Mouse (Mus musculus) neutrophil, adult 59 days (primary cell): Measurements from ENCODE around the gene Rtn4ip1. TPM values are rescaled to one million over a fixed set of nuclear protein-coding genes. Genes with fewer than 3 reads are reported as not detected.

ENCODE experiments used
- total RNA-seq, 2 experiments: library from RNA; stranded (reverse); gene quantifications; 1 replicate in 1 of 2; 2 replicates in 1 of 2; pipeline ENCODE4 v1.2.4; 2023

Rtn4ip1 gene
- 1 to 10 TPM; 4.8 to 5.5 TPM for total RNA-seq

DNA sequence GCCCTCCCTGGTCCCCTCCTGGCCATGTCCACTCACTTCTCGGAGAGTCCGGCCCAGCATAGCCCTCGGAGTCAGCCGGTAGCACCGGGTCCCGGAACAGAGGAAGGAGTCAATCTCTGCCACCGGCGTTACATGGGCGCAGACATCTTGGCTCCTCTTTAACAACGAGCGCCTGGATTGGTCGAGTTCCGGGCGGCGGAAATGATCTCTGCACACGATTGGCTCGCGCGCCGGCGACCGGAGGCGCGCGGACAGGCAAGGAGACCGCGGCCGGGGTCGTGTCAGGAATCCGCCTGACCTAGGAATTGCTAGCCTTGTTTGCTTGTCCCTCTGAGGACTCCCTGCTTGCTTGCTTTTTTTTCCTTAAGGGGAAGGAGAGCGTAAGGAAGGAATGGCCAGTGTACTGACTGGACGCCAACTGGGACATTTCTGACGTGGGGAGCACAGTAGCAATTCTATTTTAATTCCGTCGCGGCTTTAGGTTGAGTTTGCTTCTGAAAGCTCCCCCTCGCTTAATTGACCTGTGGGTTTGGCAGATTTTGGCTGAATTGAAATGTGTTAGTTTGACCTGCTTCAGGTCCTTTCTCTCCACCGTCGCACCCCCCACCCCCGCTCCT is at the start of gene Rtn4ip1, which contains the start of gene Qrsl1:
Gene Rtn4ip1 (plus strand): TSS at position 230 of the 617 bp plus-strand sequence.
Gene Qrsl1 (minus strand): TSS at position 168 of the 617 bp plus-strand sequence.

Other genes with a start within 250 kb of the Rtn4ip1 start
- 1 to 10 TPM; 3.5 to 5.5 TPM for gene Qrsl1, start 62 bp upstream of the Rtn4ip1 start, total RNA-seq
- gene Crybg1, start 247.0 kb downstream of the Rtn4ip1 start, total RNA-seq = 10 to 100 TPM; 27.3 to 32.0 TPM